Mouse (Mus musculus) heart, adult 18-20 months (tissue): ENCODE data around the gene Irs2. TPM values are rescaled to one million over a fixed set of nuclear protein-coding genes. Genes with fewer than 3 reads are reported as not detected.

Experiments
- DNase-seq, 2 experiments: peaks; one replicate each; pipeline ENCODE4 v3.0.0; 2021 to 2022; ENCODE audit warnings: mixed read lengths in 1 of 2
- long read RNA-seq, 2 experiments: library from polyadenylated mRNA; stranded (forward); transcript quantifications; one replicate each; pipeline ENCODE4 v2.0.0; 2021
- total RNA-seq, 2 experiments: library from RNA; stranded (reverse); gene quantifications; 2 replicates each; pipeline ENCODE4 v1.2.3; 2021

Gene Irs2
- total RNA-seq = 10 to 100 TPM; 17.8 to 18.5 TPM
- long read RNA-seq, experiment 1, partial matches to known transcripts = 1 of 1 reads
- long read RNA-seq, experiment 1, other reads (novel, unspliced or antisense) = 0 of 1 reads
- long read RNA-seq, experiment 2 = 0 reads

- no peak for DNase-seq
Measured at GRCm38 (mm10) chr8:11008379-11008775, at the start of gene Irs2. Gene Irs2, minus strand, starts transcription at chr8:11008458.

- no peak for DNase-seq
Measured at GRCm38 (mm10) chr8:11056665-11057064, 48.4 kb upstream of the Irs2 start.

- no peak for DNase-seq
Measured at GRCm38 (mm10) chr8:11056175-11056563, 47.9 kb upstream of the Irs2 start.

GRCm38 (mm10) chr8:11055557-11056174 is 47.4 kb upstream of the Irs2 start:
- no peak for DNase-seq

GRCm38 (mm10) chr8:11049835-11050234 is 41.6 kb upstream of the Irs2 start:
- DNase-seq = no peak

- no peak for DNase-seq
Measured at GRCm38 (mm10) chr8:11047812-11048211, 39.6 kb upstream of the Irs2 start.

GRCm38 (mm10) chr8:11044660-11045059 is 36.4 kb upstream of the Irs2 start:
- DNase-seq = no peak

GRCm38 (mm10) chr8:11043591-11043990 is 35.3 kb upstream of the Irs2 start:
- DNase-seq = no peak

GRCm38 (mm10) chr8:11042872-11043587 is 34.8 kb upstream of the Irs2 start:
- DNase-seq = no peak

GRCm38 (mm10) chr8:11040088-11040487 is 31.8 kb upstream of the Irs2 start:
- DNase-seq = no peak

- DNase-seq = peak; percentile 9 to 20
Measured at GRCm38 (mm10) chr8:11038788-11039187, 30.5 kb upstream of the Irs2 start.

- DNase-seq = peak; percentile 9 to 22
Measured at GRCm38 (mm10) chr8:11038367-11038766, 30.1 kb upstream of the Irs2 start.

- no peak for DNase-seq
Measured at GRCm38 (mm10) chr8:11036790-11037189, 28.5 kb upstream of the Irs2 start.

GRCm38 (mm10) chr8:11035628-11036416 is 27.6 kb upstream of the Irs2 start:
- DNase-seq = no peak

- DNase-seq = peak; percentile 12 to 43
Measured at GRCm38 (mm10) chr8:11024871-11025270, 16.6 kb upstream of the Irs2 start.

- DNase-seq = no peak
Measured at GRCm38 (mm10) chr8:11020949-11021572, 12.8 kb upstream of the Irs2 start.

GRCm38 (mm10) chr8:11015622-11016021 is 7.4 kb upstream of the Irs2 start:
- no peak for DNase-seq

- DNase-seq = peak; percentile 53 to 86
Measured at GRCm38 (mm10) chr8:11013258-11013657, 5.0 kb upstream of the Irs2 start.

GRCm38 (mm10) chr8:11011787-11012485 is 3.7 kb upstream of the Irs2 start:
- DNase-seq = no peak

GRCm38 (mm10) chr8:11010913-11011605 is 2.8 kb upstream of the Irs2 start:
- no peak for DNase-seq

GRCm38 (mm10) chr8:11010398-11010797 is 2.1 kb upstream of the Irs2 start:
- no peak for DNase-seq
